Mouse (Mus musculus): ENCODE measurements around the gene Tex19.1. TPM values are rescaled to one million over a fixed set of nuclear protein-coding genes. Genes with fewer than 3 reads are reported as not detected.

Gene Tex19.1
- polyA plus RNA-seq, 1 experiment: not detected

GRCm38 (mm10) chr11:121125522-121126172, 20.3 kb upstream of the Tex19.1 start:
- Histone ChIP-seq H3K4me3 (ENCODE audit: insufficient read depth, low read depth, low read length) (no peak overlapping the region), H3K27ac (replicated peaks; ENCODE audit: low read depth, low read length) (no peak overlapping the region)

GRCm38 (mm10) chr11:121126395-121126794, 19.5 kb upstream of the Tex19.1 start:
- no peak overlapping the region for H3K4me3 ChIP-seq (ENCODE audit: insufficient read depth, low read depth, low read length)
- no peak overlapping the region for H3K27ac ChIP-seq (replicated peaks; ENCODE audit: low read depth, low read length)
- no peaks in the 10 kb centered on the region for H3K4me1 ChIP-seq (ENCODE audit: control insufficient read depth, insufficient read depth, insufficient read length, low read length)

More at GRCm38 (mm10) chr11:121125522-121126172, 20.3 kb upstream of the Tex19.1 start:
- H3K4me1 ChIP-seq (ENCODE audit: control insufficient read depth, insufficient read depth, insufficient read length, low read length): no peaks in the 10 kb centered on the region

- H3K4me3 ChIP-seq (ENCODE audit: insufficient read depth, low read depth, low read length): no peak overlapping the region
- no peak overlapping the region for H3K27ac ChIP-seq (replicated peaks; ENCODE audit: low read depth, low read length)
- H3K4me1 ChIP-seq (ENCODE audit: control insufficient read depth, insufficient read depth, insufficient read length, low read length): no peaks in the 10 kb centered on the region
Measured at GRCm38 (mm10) chr11:121127441-121127840, 18.5 kb upstream of the Tex19.1 start.

GRCm38 (mm10) chr11:121129616-121130015, 16.3 kb upstream of the Tex19.1 start:
- Histone ChIP-seq H3K4me1 (ENCODE audit: control insufficient read depth, insufficient read depth, insufficient read length, low read length) (no peaks in the 10 kb centered on the region), H3K27ac (replicated peaks; ENCODE audit: low read depth, low read length) (no peak overlapping the region), H3K4me3 (ENCODE audit: insufficient read depth, low read depth, low read length) (no peak overlapping the region)

GRCm38 (mm10) chr11:121134600-121134999, 11.3 kb upstream of the Tex19.1 start:
- Histone ChIP-seq H3K4me1 (ENCODE audit: control insufficient read depth, insufficient read depth, insufficient read length, low read length) (no peaks in the 10 kb centered on the region), H3K27ac (replicated peaks; ENCODE audit: low read depth, low read length) (no peak overlapping the region), H3K4me3 (ENCODE audit: insufficient read depth, low read depth, low read length) (no peak overlapping the region)

GRCm38 (mm10) chr11:121137682-121138081, 8.3 kb upstream of the Tex19.1 start:
- Histone ChIP-seq H3K4me1 (ENCODE audit: control insufficient read depth, insufficient read depth, insufficient read length, low read length) (no peaks in the 10 kb centered on the region), H3K4me3 (ENCODE audit: insufficient read depth, low read depth, low read length) (no peak overlapping the region), H3K27ac (replicated peaks; ENCODE audit: low read depth, low read length) (no peak overlapping the region)

GRCm38 (mm10) chr11:121138732-121139131, 7.2 kb upstream of the Tex19.1 start:
- H3K4me1 ChIP-seq (ENCODE audit: control insufficient read depth, insufficient read depth, insufficient read length, low read length): no peaks in the 10 kb centered on the region
- H3K4me3 ChIP-seq (ENCODE audit: insufficient read depth, low read depth, low read length): no peak overlapping the region
- no peak overlapping the region for H3K27ac ChIP-seq (replicated peaks; ENCODE audit: low read depth, low read length)

GRCm38 (mm10) chr11:121143325-121144015, 2.5 kb upstream of the Tex19.1 start:
- Histone ChIP-seq H3K4me3 (ENCODE audit: insufficient read depth, low read depth, low read length) (no peak overlapping the region), H3K4me1 (ENCODE audit: control insufficient read depth, insufficient read depth, insufficient read length, low read length) (no peaks in the 10 kb centered on the region; the same call in 1 of the 2 replicates)

GRCm38 (mm10) chr11:121148193-121148592, 2.2 kb downstream of the Tex19.1 start:
- no peaks in the 10 kb centered on the region; the same call in 1 of the 2 replicates for H3K4me1 ChIP-seq (ENCODE audit: control insufficient read depth, insufficient read depth, insufficient read length, low read length)
- no peak overlapping the region for H3K4me3 ChIP-seq (ENCODE audit: insufficient read depth, low read depth, low read length)
- no peak overlapping the region for H3K27ac ChIP-seq (replicated peaks; ENCODE audit: low read depth, low read length)

More at GRCm38 (mm10) chr11:121143325-121144015, 2.5 kb upstream of the Tex19.1 start:
- no peak overlapping the region for H3K27ac ChIP-seq (replicated peaks; ENCODE audit: low read depth, low read length)

- H3K4me3 ChIP-seq (ENCODE audit: insufficient read depth, low read depth, low read length): no peak overlapping the region
- no peak overlapping the region for H3K27ac ChIP-seq (replicated peaks; ENCODE audit: low read depth, low read length)
- H3K4me1 ChIP-seq (ENCODE audit: control insufficient read depth, insufficient read depth, insufficient read length, low read length): no peaks in the 10 kb centered on the region
Measured at GRCm38 (mm10) chr11:121154203-121154602, 8.3 kb downstream of the Tex19.1 start.

GRCm38 (mm10) chr11:121156411-121156891, 10.5 kb downstream of the Tex19.1 start:
- H3K27ac ChIP-seq (replicated peaks; ENCODE audit: low read depth, low read length): no peak overlapping the region
- H3K4me1 ChIP-seq (ENCODE audit: control insufficient read depth, insufficient read depth, insufficient read length, low read length): no peaks in the 10 kb centered on the region; the same call in 1 of the 2 replicates
- peak overlapping the region; percentile 12; the same call in 1 of the 2 replicates for H3K4me3 ChIP-seq (ENCODE audit: insufficient read depth, low read depth, low read length)

- Histone ChIP-seq H3K4me3 (ENCODE audit: insufficient read depth, low read depth, low read length) (no peak within 1 kb of the TSS), H3K27ac (replicated peaks; ENCODE audit: low read depth, low read length) (no peak within 1 kb of the TSS), H3K4me1 (ENCODE audit: control insufficient read depth, insufficient read depth, insufficient read length, low read length) (peaks cover 7% of the 10 kb centered on the region)
Measured at GRCm38 (mm10) chr11:121159971-121160370, 14.0 kb downstream of the Tex19.1 start, which contains the start of gene Uts2r. Gene Uts2r (plus strand): TSS chr11:121160271.

- no peak overlapping the region for H3K27ac ChIP-seq (replicated peaks; ENCODE audit: low read depth, low read length)
- no peak overlapping the region for H3K4me3 ChIP-seq (ENCODE audit: insufficient read depth, low read depth, low read length)
- peaks cover 7% of the 10 kb centered on the region for H3K4me1 ChIP-seq (ENCODE audit: control insufficient read depth, insufficient read depth, insufficient read length, low read length)
Measured at GRCm38 (mm10) chr11:121160636-121161346, 14.8 kb downstream of the Tex19.1 start.

- peaks cover 7% of the 10 kb centered on the region for H3K4me1 ChIP-seq (ENCODE audit: control insufficient read depth, insufficient read depth, insufficient read length, low read length)
- H3K27ac ChIP-seq (replicated peaks; ENCODE audit: low read depth, low read length): no peak overlapping the region
- H3K4me3 ChIP-seq (ENCODE audit: insufficient read depth, low read depth, low read length): no peak overlapping the region
Measured at GRCm38 (mm10) chr11:121163751-121164150, 17.8 kb downstream of the Tex19.1 start.

GRCm38 (mm10) chr11:121173203-121173602, 27.3 kb downstream of the Tex19.1 start:
- H3K4me1 ChIP-seq (ENCODE audit: control insufficient read depth, insufficient read depth, insufficient read length, low read length): no peaks in the 10 kb centered on the region
- no peak overlapping the region for H3K27ac ChIP-seq (replicated peaks; ENCODE audit: low read depth, low read length)
- H3K4me3 ChIP-seq (ENCODE audit: insufficient read depth, low read depth, low read length): no peak overlapping the region
